Mouse (Mus musculus): Measurements from ENCODE around the gene 0610040J01Rik. TPM values are rescaled to one million over a fixed set of nuclear protein-coding genes. Genes with fewer than 3 reads are reported as not detected.

The 0610040J01Rik gene
- polyA plus RNA-seq, 1 experiment from 2014 or later: 2.8 TPM

- Histone ChIP-seq H3K9me3 (replicated peaks; ENCODE audit: control insufficient read depth, low read length) (no peaks in the 10 kb centered on the region), H3K4me2 (ENCODE audit: low read length) (no peak overlapping the region), H3K27me3 (replicated peaks; ENCODE audit: control insufficient read depth, insufficient read depth, low read length) (no peaks in the 10 kb centered on the region), H3K4me1 (ENCODE audit: control insufficient read depth, insufficient read depth, low read length) (no peaks in the 10 kb centered on the region), H3K4me3 (ENCODE audit: low read depth, low read length) (no peak overlapping the region), H3K9ac (ENCODE audit: low read length) (no peak overlapping the region), H3K36me3 (ENCODE audit: control insufficient read depth, insufficient read depth, low read length) (no peaks in the 10 kb centered on the region), H3K27ac (ENCODE audit: low read depth, low read length) (no peak overlapping the region)
- 39% methylated on average over 13 of the region's 13 CpGs for WGBS
- DNase-seq (ENCODE audit: low spot score) (peak; percentile 89), ATAC-seq (peak; percentile 92)
These were observed 94.3 kb downstream of the 0610040J01Rik start for GRCm38 (mm10) chr5:63906149-63907093.

GRCm38 (mm10) chr5:63907513-63907912, 95.3 kb downstream of the 0610040J01Rik start:
- H3K27me3 ChIP-seq (replicated peaks; ENCODE audit: control insufficient read depth, insufficient read depth, low read length): no peaks in the 10 kb centered on the region
- WGBS: 80% methylated on average over 4 of the region's 4 CpGs
- no peak for ATAC-seq

GRCm38 (mm10) chr5:63910171-63910960, 98.2 kb downstream of the 0610040J01Rik start:
- 90% methylated on average over 10 of the region's 10 CpGs for WGBS
- no peaks in the 10 kb centered on the region for H3K9me3 ChIP-seq (replicated peaks; ENCODE audit: control insufficient read depth, low read length)
- H3K36me3 ChIP-seq (ENCODE audit: control insufficient read depth, insufficient read depth, low read length): no peaks in the 10 kb centered on the region
- H3K4me2 ChIP-seq (ENCODE audit: low read length): no peak overlapping the region
- no peak overlapping the region for H3K4me3 ChIP-seq (ENCODE audit: low read depth, low read length)
- no peak for ATAC-seq
- no peaks in the 10 kb centered on the region for H3K4me1 ChIP-seq (ENCODE audit: control insufficient read depth, insufficient read depth, low read length)
- no peaks in the 10 kb centered on the region for H3K27me3 ChIP-seq (replicated peaks; ENCODE audit: control insufficient read depth, insufficient read depth, low read length)
- no peak overlapping the region for H3K9ac ChIP-seq (ENCODE audit: low read length)
- DNase-seq (ENCODE audit: low spot score): no peak
- H3K27ac ChIP-seq (ENCODE audit: low read depth, low read length): no peak overlapping the region

More at GRCm38 (mm10) chr5:63907513-63907912, 95.3 kb downstream of the 0610040J01Rik start:
- Histone ChIP-seq H3K4me3 (ENCODE audit: low read depth, low read length) (no peak overlapping the region), H3K4me2 (ENCODE audit: low read length) (no peak overlapping the region), H3K9ac (ENCODE audit: low read length) (no peak overlapping the region), H3K4me1 (ENCODE audit: control insufficient read depth, insufficient read depth, low read length) (no peaks in the 10 kb centered on the region), H3K36me3 (ENCODE audit: control insufficient read depth, insufficient read depth, low read length) (no peaks in the 10 kb centered on the region), H3K27ac (ENCODE audit: low read depth, low read length) (no peak overlapping the region), H3K9me3 (replicated peaks; ENCODE audit: control insufficient read depth, low read length) (no peaks in the 10 kb centered on the region)
- DNase-seq (ENCODE audit: low spot score): no peak

- 67% methylated on average over 1 of the region's 1 CpGs for WGBS
- no peaks in the 10 kb centered on the region for H3K4me1 ChIP-seq (ENCODE audit: control insufficient read depth, insufficient read depth, low read length)
- H3K9me3 ChIP-seq (replicated peaks; ENCODE audit: control insufficient read depth, low read length): no peaks in the 10 kb centered on the region
- ATAC-seq (no peak), DNase-seq (ENCODE audit: low spot score) (no peak)
- H3K4me3 ChIP-seq (ENCODE audit: low read depth, low read length): no peak overlapping the region
- H3K27ac ChIP-seq (ENCODE audit: low read depth, low read length): no peak overlapping the region
- no peak overlapping the region for H3K9ac ChIP-seq (ENCODE audit: low read length)
- no peaks in the 10 kb centered on the region for H3K27me3 ChIP-seq (replicated peaks; ENCODE audit: control insufficient read depth, insufficient read depth, low read length)
- no peaks in the 10 kb centered on the region for H3K36me3 ChIP-seq (ENCODE audit: control insufficient read depth, insufficient read depth, low read length)
- H3K4me2 ChIP-seq (ENCODE audit: low read length): no peak overlapping the region
These were observed 102.7 kb downstream of the 0610040J01Rik start for GRCm38 (mm10) chr5:63914896-63915295.

DNA sequence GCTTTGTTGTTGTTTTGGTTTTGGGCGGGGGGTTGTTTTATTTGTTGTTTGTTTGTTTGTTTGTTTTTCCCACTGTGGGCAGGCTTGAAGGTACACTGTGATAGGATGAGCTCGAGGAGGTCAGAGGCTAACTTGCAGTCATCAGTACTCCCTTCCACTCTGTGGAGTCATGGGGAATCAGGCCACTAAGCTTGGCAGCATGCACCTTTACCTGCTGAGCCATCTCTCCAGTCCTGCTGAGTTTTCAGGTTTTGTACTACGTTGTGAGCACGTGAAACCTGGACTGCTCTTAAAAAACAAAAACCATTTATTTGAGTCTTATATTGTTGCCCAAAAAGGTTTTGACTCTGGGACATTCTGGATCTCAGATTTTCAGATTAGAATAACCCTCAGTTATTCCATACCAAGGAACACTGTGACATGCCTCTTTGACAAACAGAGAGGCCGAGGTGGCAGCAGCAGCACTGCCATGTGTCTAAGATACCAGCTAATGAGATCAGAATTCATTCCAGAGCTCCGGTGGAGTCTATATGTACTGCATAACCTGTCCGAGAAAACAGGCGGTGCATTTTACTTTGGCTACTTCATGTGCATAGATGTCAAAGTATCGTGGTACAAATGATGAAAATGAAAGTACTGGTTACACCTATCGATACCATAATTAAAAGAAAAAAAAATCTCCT, 104.4 kb downstream of the 0610040J01Rik start:
- H3K27ac ChIP-seq (ENCODE audit: low read depth, low read length): no peak overlapping the region
- H3K27me3 ChIP-seq (replicated peaks; ENCODE audit: control insufficient read depth, insufficient read depth, low read length): no peaks in the 10 kb centered on the region
- WGBS: 87% methylated on average over 10 of the region's 10 CpGs
- ATAC-seq (no peak), DNase-seq (ENCODE audit: low spot score) (no peak)
- no peaks in the 10 kb centered on the region for H3K36me3 ChIP-seq (ENCODE audit: control insufficient read depth, insufficient read depth, low read length)
- no peak overlapping the region for H3K9ac ChIP-seq (ENCODE audit: low read length)
- H3K9me3 ChIP-seq (replicated peaks; ENCODE audit: control insufficient read depth, low read length): no peaks in the 10 kb centered on the region
- H3K4me3 ChIP-seq (ENCODE audit: low read depth, low read length): no peak overlapping the region
- H3K4me1 ChIP-seq (ENCODE audit: control insufficient read depth, insufficient read depth, low read length): no peaks in the 10 kb centered on the region
- no peak overlapping the region for H3K4me2 ChIP-seq (ENCODE audit: low read length)

DNA sequence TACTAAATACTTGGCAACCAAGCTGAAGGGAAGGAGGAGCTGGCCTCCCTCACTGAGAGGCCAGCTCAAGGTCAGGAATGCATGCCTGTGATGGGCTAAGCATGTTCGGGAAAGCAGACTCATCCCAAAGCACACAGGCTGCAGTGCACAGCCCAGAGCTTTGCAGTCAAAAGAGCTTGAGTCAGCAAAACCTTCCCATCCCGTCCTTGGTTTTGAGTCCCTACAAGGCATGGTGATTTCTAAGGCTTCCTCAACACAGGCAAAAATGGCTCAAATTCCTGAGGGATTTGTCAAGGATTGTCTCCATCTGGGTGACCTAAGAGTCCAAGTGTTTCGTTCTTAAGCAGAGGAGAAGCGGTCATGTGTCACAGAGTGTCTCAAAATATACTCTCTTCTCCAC, 106.0 kb downstream of the 0610040J01Rik start:
- DNase-seq (ENCODE audit: low spot score) (no peak), ATAC-seq (no peak)
- Histone ChIP-seq H3K27ac (ENCODE audit: low read depth, low read length) (no peak overlapping the region), H3K27me3 (replicated peaks; ENCODE audit: control insufficient read depth, insufficient read depth, low read length) (no peaks in the 10 kb centered on the region), H3K4me3 (ENCODE audit: low read depth, low read length) (no peak overlapping the region), H3K9me3 (replicated peaks; ENCODE audit: control insufficient read depth, low read length) (no peaks in the 10 kb centered on the region), H3K36me3 (ENCODE audit: control insufficient read depth, insufficient read depth, low read length) (0 out of 2 replicates have a peak, but pooled peaks cover 10% of the 10 kb centered on the region), H3K4me1 (ENCODE audit: control insufficient read depth, insufficient read depth, low read length) (no peaks in the 10 kb centered on the region), H3K4me2 (ENCODE audit: low read length) (no peak overlapping the region), H3K9ac (ENCODE audit: low read length) (no peak overlapping the region)
- 88% methylated on average over 4 of the region's 4 CpGs for whole genome bisulfite sequencing

DNA sequence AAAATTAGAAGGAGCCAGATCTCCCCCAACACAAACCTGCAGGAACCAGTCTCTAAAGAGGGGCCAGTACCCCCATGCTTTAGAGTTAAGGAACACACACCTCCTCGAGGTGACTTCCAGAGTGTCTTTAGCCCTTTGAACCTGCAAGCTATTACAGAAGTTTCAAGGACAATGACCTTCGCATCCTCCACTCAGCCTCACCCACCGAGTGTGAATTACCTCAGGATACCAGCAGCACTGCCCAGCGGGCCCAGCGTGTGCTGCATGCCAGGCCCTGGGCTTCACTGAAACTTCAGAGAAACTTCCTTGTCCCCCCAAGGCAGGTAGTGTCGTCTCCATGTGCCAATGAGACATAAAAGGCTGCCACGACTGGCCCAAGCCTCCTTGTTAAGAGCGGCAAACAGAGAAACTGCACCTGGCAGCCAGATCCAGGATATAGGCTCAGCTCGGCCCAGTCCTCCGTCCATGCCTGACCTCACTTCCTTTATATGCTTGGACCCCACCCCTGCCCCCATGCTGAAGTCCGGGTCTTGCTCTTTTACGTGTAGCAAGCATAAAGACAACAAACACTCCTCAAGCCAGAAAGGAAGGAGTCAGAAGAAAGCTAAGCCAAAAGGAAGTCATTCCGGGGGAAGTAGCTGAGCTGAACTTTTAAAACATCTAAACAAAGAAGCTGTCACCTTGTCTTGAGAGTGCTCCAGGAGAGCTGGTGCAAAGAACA, 111.3 kb downstream of the 0610040J01Rik start:
- Histone ChIP-seq H3K27me3 (replicated peaks; ENCODE audit: control insufficient read depth, insufficient read depth, low read length) (no peaks in the 10 kb centered on the region), H3K9me3 (replicated peaks; ENCODE audit: control insufficient read depth, low read length) (no peaks in the 10 kb centered on the region), H3K9ac (ENCODE audit: low read length) (no peak overlapping the region), H3K4me3 (ENCODE audit: low read depth, low read length) (no peak overlapping the region), H3K4me2 (ENCODE audit: low read length) (no peak overlapping the region), H3K4me1 (ENCODE audit: control insufficient read depth, insufficient read depth, low read length) (no peaks in the 10 kb centered on the region), H3K36me3 (ENCODE audit: control insufficient read depth, insufficient read depth, low read length) (peaks cover 12% of the 10 kb centered on the region), H3K27ac (ENCODE audit: low read depth, low read length) (no peak overlapping the region)
- ATAC-seq: no peak
- DNase-seq (ENCODE audit: low spot score): no peak
- 87% methylated on average over 13 of the region's 13 CpGs for WGBS

DNA sequence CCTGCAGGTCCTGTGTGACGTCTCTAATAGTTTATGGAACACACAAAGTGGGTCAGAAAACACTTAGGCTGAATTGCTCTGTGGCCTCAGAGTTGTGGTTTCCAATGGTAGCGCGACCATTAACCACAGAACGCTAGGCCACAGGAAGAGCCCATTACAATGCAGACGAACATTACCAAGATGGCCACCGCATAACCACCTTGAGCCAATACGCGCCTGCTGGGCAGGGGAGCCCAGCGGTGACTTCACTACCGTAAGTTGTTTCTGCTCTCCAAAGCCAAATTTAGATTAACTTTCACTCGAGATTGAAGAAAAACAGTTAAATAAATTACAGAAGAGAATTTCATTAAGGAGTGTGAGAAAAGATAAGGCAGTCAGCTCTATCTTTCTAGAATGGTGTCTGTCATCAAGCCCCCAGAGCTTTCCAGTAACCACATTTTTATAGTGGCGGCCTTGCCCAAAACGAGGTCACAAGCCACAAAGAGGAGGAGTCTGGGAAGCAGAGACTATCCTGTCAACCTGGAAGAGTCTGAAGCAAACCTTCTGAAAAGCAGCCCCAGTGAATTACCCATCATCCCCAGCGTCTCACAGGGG, 113.0 kb downstream of the 0610040J01Rik start:
- Histone ChIP-seq H3K27me3 (replicated peaks; ENCODE audit: control insufficient read depth, insufficient read depth, low read length) (no peaks in the 10 kb centered on the region), H3K27ac (ENCODE audit: low read depth, low read length) (no peak overlapping the region), H3K4me1 (ENCODE audit: control insufficient read depth, insufficient read depth, low read length) (no peaks in the 10 kb centered on the region), H3K4me3 (ENCODE audit: low read depth, low read length) (no peak overlapping the region), H3K9ac (ENCODE audit: low read length) (no peak overlapping the region), H3K36me3 (ENCODE audit: control insufficient read depth, insufficient read depth, low read length) (peaks cover 17% of the 10 kb centered on the region), H3K9me3 (replicated peaks; ENCODE audit: control insufficient read depth, low read length) (no peaks in the 10 kb centered on the region), H3K4me2 (ENCODE audit: low read length) (no peak overlapping the region)
- ATAC-seq (no peak), DNase-seq (ENCODE audit: low spot score) (no peak)
- 94% methylated on average over 14 of the region's 14 CpGs for WGBS

Data from forebrain, embryonic 14.5 days (tissue).